Mouse (Mus musculus): ENCODE measurements around the gene Ptpn18.

GRCm38 (mm10) chr1:34505307-34505706, 45.7 kb downstream of the Ptpn18 start:
- TF ChIP-seq CTCF (IDR thresholded peaks at IDR 0.05; ENCODE audit: low read depth) (no peak), EP300 (optimal IDR thresholded peaks at IDR 0.05) (no peak)
